In the genomic region with DNA sequence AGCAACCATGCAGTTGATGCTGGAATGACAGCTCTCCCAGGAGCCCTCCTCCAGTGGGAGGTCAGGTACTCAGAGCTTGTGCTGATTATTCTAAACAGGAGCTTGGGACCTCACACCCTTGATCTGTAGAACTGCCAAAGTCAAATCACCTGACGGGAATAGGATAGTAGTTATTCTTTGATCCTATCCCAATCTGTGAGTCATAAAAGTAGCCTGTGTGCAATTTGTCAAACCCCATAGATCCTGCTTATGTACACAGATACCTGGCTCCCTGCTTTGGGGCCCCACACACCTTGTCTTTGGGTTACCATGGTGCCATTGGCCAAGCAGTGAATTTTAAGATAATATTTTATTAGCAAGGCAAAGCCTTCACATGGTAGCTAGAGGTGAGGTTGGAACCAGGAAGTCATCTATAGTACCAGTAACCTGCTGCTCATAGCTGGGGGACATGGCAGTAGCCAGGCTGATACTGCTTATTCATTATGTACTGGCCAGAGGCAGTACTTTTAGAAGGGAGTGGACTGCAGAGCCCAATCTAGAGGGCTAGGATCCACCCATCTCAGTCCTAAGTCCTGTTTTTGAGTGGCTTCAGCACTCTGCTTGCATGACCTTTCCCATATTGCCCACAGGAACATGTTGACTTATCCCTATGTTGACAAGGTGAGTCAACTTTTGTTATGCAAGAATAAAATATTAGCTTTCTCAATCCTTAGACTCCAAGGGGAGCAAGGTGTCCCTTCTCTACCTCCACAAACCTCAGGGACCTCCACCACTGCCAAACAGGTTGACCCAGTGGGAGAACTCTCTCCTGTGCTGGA, we compare ENCODE assay signal across 17 mouse cellular contexts.
DNase-seq lines count a peak whose midpoint lies in the region; ATAC-seq and TF ChIP-seq lines count a peak whose summit lies in the region.
"Had no signal": no experiment of that assay in that cellular context is flagged by ENCODE, and none has a peak within 500 bp of the region (broad histone marks: within the 10 kb centered on the region; RNA-seq: fewer than 3 reads in every experiment).

No protein-coding gene starts in this region.

- 0 out of 2 replicates have a peak, but pooled peaks cover 3% of the 10 kb centered on the region for H3K4me1 ChIP-seq in intestine, postnatal 0 days (replicated peaks; ENCODE audit: control insufficient read depth, insufficient read depth, low read length)
- peaks cover 9% of the 10 kb centered on the region; the same call in 1 of the 2 replicates for H3K4me1 ChIP-seq in stomach, embryonic 15.5 days
- peaks cover 17% of the 10 kb centered on the region for H3K4me1 ChIP-seq in hindbrain, embryonic 13.5 days (replicated peaks)
- H3K4me1 ChIP-seq: embryonic facial prominence, embryonic 13.5 days had no signal

- no peak overlapping the region for H3K27ac ChIP-seq in intestine, postnatal 0 days (ENCODE audit: low read depth, low read length)
- H3K27ac ChIP-seq in stomach, embryonic 15.5 days: peak overlapping the region; percentile 16; the same call in 1 of the 2 replicates
- no peak overlapping the region for H3K27ac ChIP-seq in hindbrain, embryonic 13.5 days
- H3K27ac ChIP-seq: embryonic facial prominence, embryonic 13.5 days; gastrocnemius, adult 2 months; hindbrain, embryonic 12.5 days; limb, embryonic 13.5 days had no signal

- no peaks in the 10 kb centered on the region for H3K27me3 ChIP-seq in intestine, postnatal 0 days (replicated peaks; ENCODE audit: control insufficient read depth, insufficient read depth, low read length)
- H3K27me3 ChIP-seq in stomach, embryonic 15.5 days (replicated peaks): no peaks in the 10 kb centered on the region
- H3K27me3 ChIP-seq in hindbrain, embryonic 13.5 days: no peaks in the 10 kb centered on the region
- H3K27me3 ChIP-seq: embryonic facial prominence, embryonic 13.5 days; hindbrain, embryonic 12.5 days; limb, embryonic 13.5 days had no signal

- no peaks in the 10 kb centered on the region for H3K36me3 ChIP-seq in intestine, postnatal 0 days (ENCODE audit: control insufficient read depth, insufficient read depth)
- no peaks in the 10 kb centered on the region for H3K36me3 ChIP-seq in stomach, embryonic 15.5 days
- no peaks in the 10 kb centered on the region for H3K36me3 ChIP-seq in hindbrain, embryonic 13.5 days
- H3K36me3 ChIP-seq: embryonic facial prominence, embryonic 13.5 days; hindbrain, embryonic 12.5 days; limb, embryonic 13.5 days had no signal

- H3K4me2 ChIP-seq in intestine, postnatal 0 days (replicated peaks; ENCODE audit: low read depth): no peak overlapping the region
- no peak overlapping the region for H3K4me2 ChIP-seq in stomach, embryonic 15.5 days
- no peak overlapping the region for H3K4me2 ChIP-seq in hindbrain, embryonic 13.5 days
- H3K4me2 ChIP-seq: embryonic facial prominence, embryonic 13.5 days; hindbrain, embryonic 12.5 days; limb, embryonic 13.5 days had no signal

- no peaks in the 10 kb centered on the region for H3K9me3 ChIP-seq in intestine, postnatal 0 days (ENCODE audit: control insufficient read depth)
- H3K9me3 ChIP-seq in stomach, embryonic 15.5 days: no peaks in the 10 kb centered on the region
- H3K9me3 ChIP-seq in hindbrain, embryonic 13.5 days: no peaks in the 10 kb centered on the region
- H3K9me3 ChIP-seq: embryonic facial prominence, embryonic 13.5 days; hindbrain, embryonic 12.5 days; limb, embryonic 13.5 days had no signal

- no peak for TF ChIP-seq CTCF in intestine, postnatal 0 days (IDR thresholded peaks at IDR 0.05; ENCODE audit: low read depth)

- H3K4me3 ChIP-seq in intestine, postnatal 0 days (ENCODE audit: low read depth, low read length): no peak overlapping the region
- H3K4me3 ChIP-seq in stomach, embryonic 15.5 days (replicated peaks): no peak overlapping the region
- no peak overlapping the region for H3K4me3 ChIP-seq in hindbrain, embryonic 13.5 days
- H3K4me3 ChIP-seq: embryonic facial prominence, embryonic 13.5 days; gastrocnemius, adult 2 months; hindbrain, embryonic 12.5 days; limb, embryonic 13.5 days had no signal

- H3K9ac ChIP-seq in intestine, postnatal 0 days (ENCODE audit: low read depth, low read length): no peak overlapping the region
- H3K9ac ChIP-seq in stomach, embryonic 15.5 days: no peak overlapping the region
- no peak overlapping the region for H3K9ac ChIP-seq in hindbrain, embryonic 13.5 days
- H3K9ac ChIP-seq: embryonic facial prominence, embryonic 13.5 days; hindbrain, embryonic 12.5 days; limb, embryonic 13.5 days had no signal

- peak; percentile 42 to 44 for DNase-seq in lung, adult 18-20 months
- DNase-seq in lung, postnatal 4 days: no peak
- peak; percentile 13 for DNase-seq in gonadal fat pad, adult 2 months (ENCODE audit: low read depth)
- no peak for DNase-seq in cerebellum, adult 18-20 months
- DNase-seq: adrenal gland, postnatal 14 days; cerebellum, adult 8-10 months; gastrocnemius, adult 2 months; heart, postnatal 10 days; kidney, adult 18-20 months; kidney, postnatal 14 days; right cerebral cortex, postnatal 14 days had no signal

- 42% methylated on average over 1 of the region's 1 CpGs for WGBS in intestine, postnatal 0 days
- WGBS in stomach, embryonic 15.5 days: 63% methylated on average over 1 of the region's 1 CpGs
- WGBS in hindbrain, embryonic 13.5 days: 97% methylated on average over 1 of the region's 1 CpGs

- peak; percentile 80 for ATAC-seq in intestine, postnatal 0 days
- ATAC-seq in stomach, embryonic 15.5 days (ENCODE audit: insufficient read depth, low FRiP score, low read depth): peak; percentile 75
- ATAC-seq in hindbrain, embryonic 13.5 days (ENCODE audit: low FRiP score): no peak

Comparison
In these comparisons a context has a peak if more than half of its experiments do, and no peak if none do; other contexts are left out.
1. DNase-seq: peak in lung, adult 18-20 months (2 of 2) and gonadal fat pad, adult 2 months (single experiment); none in lung, postnatal 4 days (0 of 2) and cerebellum, adult 18-20 months (0 of 2).